Mouse (Mus musculus) spleen, postnatal 10 days (tissue): ENCODE results near the gene Gm49776.
"Not testable (repeated sequence)": the region's sequence is repeated elsewhere in the genome, so short reads cannot be mapped to it uniquely, and the experiment has no call there.

ENCODE experiments used
- DNase-seq, 2 experiments: peaks; one replicate each; pipeline ENCODE4 v3.0.0; 2021 to 2022; ENCODE audit warnings: low spot score in 2 of 2

Gene Gm49776

GRCm38 (mm10) chr16:18258221-18258620, at the start of gene Gm49776:
Gm49776 (minus strand) TSS chr16:18258321.
- DNase-seq, result no peak

- DNase-seq, result not testable (repeated sequence)
These were observed 31.5 kb upstream of the Gm49776 start for GRCm38 (mm10) chr16:18289614-18290013.

- DNase-seq, result peak; percentile 96 to 98
These were observed 31.0 kb upstream of the Gm49776 start, which contains the start of gene Dgcr8 for GRCm38 (mm10) chr16:18289067-18289588. Dgcr8 (minus strand) TSS chr16:18289246.

- peak in 1 of 2 experiments; percentile 88 for DNase-seq
These were observed 30.5 kb upstream of the Gm49776 start for GRCm38 (mm10) chr16:18288581-18289061.

- DNase-seq, result peak; percentile 19 to 20
These were observed 30.0 kb upstream of the Gm49776 start for GRCm38 (mm10) chr16:18288166-18288565.

GRCm38 (mm10) chr16:18275166-18275565, 17.0 kb upstream of the Gm49776 start:
- DNase-seq, result no peak

- DNase-seq, result no peak
These were observed 10.1 kb upstream of the Gm49776 start for GRCm38 (mm10) chr16:18268182-18268581.

GRCm38 (mm10) chr16:18265024-18265423, 6.9 kb upstream of the Gm49776 start:
- DNase-seq, result no peak

GRCm38 (mm10) chr16:18253866-18254265, 4.3 kb downstream of the Gm49776 start:
- no peak for DNase-seq

GRCm38 (mm10) chr16:18252736-18253135, 5.4 kb downstream of the Gm49776 start:
- DNase-seq, result no peak

GRCm38 (mm10) chr16:18250828-18251790, 7.0 kb downstream of the Gm49776 start:
- peak in 1 of 2 experiments; percentile 19 for DNase-seq

- DNase-seq, result no peak
These were observed 7.9 kb downstream of the Gm49776 start for GRCm38 (mm10) chr16:18250231-18250630.

- DNase-seq, result peak; percentile 70 to 71
These were observed 8.7 kb downstream of the Gm49776 start for GRCm38 (mm10) chr16:18249364-18249967.

- DNase-seq, result peak; percentile 96 to 99
These were observed 9.4 kb downstream of the Gm49776 start, which contains the start of the genes Trmt2a and Ranbp1 for GRCm38 (mm10) chr16:18248433-18249363. Trmt2a (plus strand) TSS chr16:18248679. Ranbp1 (minus strand) TSS chr16:18248732.

GRCm38 (mm10) chr16:18247521-18248399, 10.4 kb downstream of the Gm49776 start:
- peak in 1 of 2 experiments; percentile 56 for DNase-seq

- DNase-seq, result no peak
These were observed 16.5 kb downstream of the Gm49776 start for GRCm38 (mm10) chr16:18241581-18241980.

GRCm38 (mm10) chr16:18236676-18237501, 21.2 kb downstream of the Gm49776 start:
- DNase-seq, result no peak

GRCm38 (mm10) chr16:18235389-18236065, 22.6 kb downstream of the Gm49776 start:
- peak; percentile 31 to 41 for DNase-seq
